Mouse (Mus musculus) mature B cell (primary cell): Measurements from ENCODE around the gene Jade1.

Experiments
- in situ Hi-C: fragments of 300-500 bp; cut with MboI; formaldehyde crosslinking; loops from 2 replicates; pipeline ENCODE4 v1.14.3; 2019

Jade1 gene

DNA sequence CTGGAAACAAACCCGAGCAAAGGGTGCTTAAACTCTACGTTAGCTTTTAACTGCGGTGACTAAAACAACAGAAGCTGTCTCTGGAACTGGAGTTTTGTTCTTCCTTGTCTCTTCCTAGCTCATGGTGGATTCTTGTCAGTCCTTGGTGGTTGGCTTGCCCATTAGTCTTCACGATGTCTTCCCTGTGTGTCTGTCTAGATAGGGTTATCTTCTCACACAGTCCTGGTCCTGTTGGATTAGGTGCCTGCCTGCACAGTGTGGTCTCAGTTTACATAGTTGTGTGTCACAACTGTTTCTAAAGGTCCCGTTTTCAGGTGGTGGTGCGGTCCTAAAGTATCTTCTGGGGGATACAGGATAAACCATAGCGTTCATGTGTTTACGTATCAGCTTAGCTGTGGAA is 41.5 kb downstream of the Jade1 start:
- in situ Hi-C loops: no loop called here

DNA sequence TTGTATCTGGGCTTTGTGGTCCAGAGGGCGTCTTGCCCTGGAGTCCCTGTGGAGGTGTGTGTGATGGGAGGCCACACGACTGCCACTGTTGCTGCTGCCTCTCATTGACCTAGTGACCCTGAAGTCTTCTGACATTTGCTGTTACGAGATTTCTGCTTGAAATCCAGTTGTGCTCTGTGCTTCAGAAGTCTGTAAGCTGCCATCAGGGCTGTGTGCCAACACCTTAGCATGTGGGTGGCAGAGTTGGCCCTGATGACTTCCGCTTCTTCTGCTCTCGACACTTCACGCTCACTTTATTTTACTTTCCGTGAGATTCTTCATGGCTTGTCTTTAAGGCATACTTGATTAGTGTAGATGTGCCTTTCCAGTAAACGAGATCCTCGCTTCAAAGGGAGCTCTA is 42.9 kb downstream of the Jade1 start:
- in situ Hi-C loops: no loop called here

DNA sequence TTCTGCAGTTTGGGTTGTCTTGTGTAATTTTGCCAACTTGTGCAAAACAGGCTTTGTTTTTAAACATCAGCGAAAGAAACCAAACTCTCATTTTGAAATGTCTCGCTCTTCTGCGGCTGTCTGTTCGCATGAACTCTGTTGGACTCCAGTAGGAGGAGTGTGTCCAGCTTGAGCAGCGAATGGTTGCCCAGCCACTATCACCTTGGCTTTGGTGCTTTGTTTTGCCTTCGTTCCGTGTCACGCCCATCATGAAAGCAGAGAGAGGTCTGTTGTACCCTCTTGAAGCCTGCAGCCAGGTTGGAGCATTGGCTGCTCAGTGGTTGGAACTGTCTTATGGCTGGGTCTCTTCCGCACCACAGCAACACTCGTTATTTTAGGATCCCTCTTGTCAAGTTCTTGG is 43.7 kb downstream of the Jade1 start:
- in situ Hi-C loops: no loop called here

DNA sequence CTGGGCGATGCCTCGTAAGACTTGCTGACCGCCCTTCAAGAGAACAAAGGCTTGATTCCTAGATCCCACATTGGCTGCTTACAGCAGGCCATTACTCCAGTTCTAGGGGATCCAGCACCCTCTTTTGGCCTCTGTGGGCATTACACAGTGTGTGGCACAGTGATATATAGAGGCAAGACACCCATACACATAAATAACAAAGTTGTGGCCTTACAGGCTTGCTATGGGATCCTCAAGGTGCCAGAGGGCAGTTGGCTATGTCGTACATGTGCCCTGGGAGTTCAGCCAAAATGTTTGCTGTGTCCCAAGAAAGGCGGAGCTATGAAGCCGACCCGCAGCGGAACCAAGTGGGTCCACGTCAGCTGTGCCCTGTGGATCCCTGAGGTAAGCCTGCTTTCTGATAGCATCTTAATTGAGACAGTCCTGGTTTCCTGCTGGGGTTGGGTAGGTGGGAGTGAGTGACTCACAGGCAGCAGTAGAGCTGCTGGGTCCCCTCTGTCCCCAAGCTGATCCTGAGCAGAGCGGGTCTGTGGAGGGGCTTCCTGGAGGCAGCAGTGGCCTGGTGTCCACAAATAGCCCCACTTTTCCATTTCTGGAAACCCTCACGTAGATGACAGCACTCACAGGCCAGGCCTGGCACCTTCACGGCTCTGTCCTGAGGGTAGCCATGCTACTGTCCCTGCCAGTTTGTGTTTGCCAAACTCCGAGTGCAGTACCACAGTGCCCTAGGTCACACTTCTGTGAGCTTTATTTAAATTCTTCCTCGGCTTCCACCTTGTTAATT is 44.5 kb downstream of the Jade1 start:
- in situ Hi-C loops: no loop called here

DNA sequence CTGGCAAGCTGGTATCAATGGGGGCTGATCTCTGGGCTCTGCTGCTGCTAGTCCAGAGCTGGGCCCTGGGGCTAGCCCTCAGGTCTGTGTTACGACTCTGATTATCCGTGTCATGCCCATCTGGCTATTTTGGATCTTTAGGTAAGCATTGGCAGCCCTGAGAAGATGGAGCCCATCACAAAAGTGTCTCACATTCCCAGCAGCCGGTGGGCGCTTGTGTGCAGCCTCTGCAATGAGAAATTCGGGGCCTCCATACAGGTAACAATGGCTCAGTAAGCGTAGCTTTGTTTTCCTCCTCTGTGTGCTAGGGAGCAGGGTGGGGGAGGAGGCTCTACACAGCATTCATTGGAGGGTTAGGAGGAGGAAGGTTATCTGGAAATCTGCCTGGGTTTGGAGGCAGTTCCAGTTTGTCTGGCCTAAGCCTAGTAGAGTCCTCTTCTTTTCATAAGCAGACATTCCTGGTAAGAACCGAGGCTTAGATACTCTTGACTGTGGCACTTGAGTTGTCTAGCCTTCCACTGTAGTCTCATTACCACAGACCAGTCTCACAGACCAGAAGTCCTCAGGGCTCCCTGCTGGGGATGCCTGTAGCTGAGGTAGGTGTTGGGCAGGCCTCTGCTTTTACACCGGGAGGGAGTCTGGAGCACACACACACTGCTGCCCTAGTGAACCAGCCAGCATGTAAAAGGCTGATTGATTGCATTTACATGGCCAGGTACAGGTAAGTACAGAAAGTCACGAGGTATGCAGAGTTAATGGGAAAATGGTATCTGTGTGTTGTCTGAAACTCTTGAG is 45.9 kb downstream of the Jade1 start:
- in situ Hi-C loops: no loop called here

DNA sequence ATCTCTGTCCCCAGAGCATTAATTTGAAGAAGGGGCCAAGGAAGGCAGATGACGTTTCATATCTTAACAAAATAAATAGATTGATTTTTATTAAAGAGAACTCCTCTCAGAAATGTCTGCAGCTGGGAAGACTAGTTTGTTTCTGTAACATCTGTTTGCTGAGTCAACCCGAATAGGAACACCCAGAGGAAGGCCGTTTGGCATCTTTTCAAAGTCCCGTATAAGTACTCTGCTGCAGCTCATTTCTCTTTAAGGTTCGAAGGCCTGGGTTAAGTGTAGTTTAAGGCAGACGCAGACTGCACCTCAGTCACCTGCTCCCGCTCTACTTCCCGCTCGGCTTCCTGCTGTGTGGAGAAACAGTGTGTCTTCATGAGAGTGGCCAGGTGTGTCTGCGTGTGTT is 47.4 kb downstream of the Jade1 start:
- in situ Hi-C loops: no loop called here

DNA sequence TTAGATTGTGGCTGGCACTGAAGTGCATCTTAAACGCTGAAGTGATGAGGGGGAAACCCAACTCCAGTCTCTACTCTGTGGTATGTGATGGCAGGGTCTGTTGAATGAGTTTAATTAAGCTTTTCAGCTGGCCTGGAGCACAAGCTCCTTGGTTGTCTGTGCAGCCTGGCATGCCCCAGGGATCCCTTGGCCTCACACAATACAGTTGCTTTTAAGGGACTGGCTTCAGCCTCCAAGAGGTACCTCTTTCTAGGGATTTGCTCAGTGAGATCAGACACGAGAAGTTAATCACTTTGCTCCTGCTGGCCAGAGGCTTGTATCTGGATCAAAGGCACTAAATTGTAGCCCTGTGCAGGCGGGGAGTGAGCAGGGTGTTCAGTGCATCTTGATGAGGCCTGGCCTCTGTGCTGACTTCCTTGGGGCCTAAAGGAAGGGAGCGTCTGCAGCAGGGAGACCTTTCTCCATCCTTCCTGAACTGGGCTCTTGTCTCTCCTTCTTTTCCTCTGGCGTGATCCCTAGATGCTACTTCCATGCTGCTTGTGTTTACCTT is 48.0 kb downstream of the Jade1 start:
- in situ Hi-C loops: no loop called here

DNA sequence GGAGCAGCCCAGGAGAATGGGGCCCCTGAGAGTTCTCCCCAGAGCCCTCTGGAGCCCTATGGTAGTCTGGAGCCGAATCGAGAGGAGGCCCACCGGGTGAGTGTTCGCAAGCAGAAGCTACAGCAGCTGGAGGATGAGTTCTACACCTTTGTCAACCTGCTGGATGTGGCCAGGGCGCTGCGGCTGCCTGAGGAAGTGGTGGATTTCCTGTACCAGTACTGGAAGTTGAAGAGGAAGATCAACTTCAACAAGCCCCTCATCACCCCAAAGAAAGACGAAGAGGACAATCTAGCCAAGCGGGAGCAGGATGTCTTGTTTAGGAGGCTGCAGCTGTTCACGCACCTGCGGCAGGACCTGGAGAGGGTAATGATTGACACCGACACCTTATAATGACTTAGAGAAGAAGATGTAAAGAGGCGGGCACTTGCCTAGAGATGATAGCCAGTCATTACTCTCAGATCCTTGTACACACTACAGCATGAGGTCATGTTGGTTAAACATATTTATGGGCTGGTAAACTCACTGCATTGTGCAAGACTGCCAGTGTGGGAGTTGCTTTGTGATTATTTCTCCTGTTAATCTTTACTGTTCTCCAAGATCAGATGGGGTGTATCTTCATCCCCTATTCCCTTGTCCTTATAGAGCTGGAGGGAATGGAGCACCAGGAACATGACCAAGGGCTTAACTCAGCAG is 49.2 kb downstream of the Jade1 start:
- in situ Hi-C loops: no loop called here

DNA sequence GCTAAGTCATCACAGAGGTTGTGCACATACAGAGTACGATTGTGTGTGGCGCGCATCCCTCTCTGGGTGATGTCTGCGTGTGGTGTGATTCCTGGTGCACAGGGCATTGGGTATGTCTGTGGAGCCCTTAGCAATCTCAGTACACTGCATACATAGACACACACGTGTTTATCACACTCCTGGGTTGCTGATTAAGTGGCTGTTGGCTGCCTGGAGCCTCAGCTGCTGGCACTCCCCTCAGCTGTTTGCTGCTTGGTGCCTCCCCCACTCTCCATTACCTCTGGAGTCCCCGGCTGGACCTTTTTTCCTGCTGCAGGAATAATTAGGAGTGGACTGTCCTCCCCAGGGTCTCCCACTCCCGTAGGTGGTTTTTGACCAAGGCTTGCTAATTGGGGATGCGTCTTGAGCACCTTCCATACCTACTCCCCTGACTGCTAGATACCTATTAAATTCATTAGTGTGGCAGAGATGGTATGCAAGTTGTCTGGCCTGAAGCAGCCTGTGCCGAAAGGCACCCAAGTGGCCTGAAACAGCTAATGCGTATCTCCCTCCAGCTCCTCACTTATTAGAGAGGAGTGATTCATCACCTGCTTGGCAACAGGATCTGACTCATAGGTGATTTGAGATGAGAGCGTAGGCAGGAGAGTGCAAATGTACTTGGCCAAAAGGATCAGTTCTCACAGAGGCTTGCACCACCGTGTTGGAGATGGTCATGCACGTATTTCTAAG is 50.2 kb downstream of the Jade1 start:
- in situ Hi-C loops: no loop called here

DNA sequence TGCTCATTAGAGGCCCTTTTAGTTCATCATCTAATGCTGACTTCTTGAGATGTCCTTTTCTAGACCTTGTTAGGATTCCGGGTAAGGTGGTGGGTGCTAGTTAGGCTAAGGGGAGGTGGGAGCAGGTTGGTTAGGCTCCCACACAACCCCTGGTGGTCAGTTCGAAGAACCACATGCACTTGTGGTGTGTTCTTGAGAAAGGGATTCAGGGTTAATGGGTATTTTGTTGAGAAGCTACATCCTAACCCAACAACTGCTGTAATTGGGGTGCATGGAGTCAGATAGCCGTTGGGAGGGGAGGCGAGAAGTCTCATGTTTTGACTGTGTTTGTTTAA is 50.8 kb downstream of the Jade1 start:
- in situ Hi-C loops: no loop called here

DNA sequence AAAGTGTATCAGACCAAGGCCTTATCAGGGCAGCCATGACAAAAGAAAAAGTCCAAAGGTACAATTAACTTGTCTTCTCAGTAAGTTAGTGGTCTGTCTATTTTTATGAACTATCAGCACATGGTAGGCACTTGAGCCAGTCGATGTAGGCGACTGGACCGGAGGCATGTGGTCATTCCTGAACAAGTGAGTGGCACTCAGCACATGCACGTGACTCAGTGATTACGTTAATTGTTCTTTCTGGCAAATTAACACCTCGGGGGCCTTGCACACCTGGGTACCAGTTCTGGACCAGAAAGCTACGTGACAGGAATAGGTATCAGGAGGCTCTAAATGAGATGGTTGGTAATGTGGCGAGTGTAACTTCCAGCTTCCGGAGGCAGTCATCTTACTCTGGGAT is 51.5 kb downstream of the Jade1 start:
- in situ Hi-C loops: no loop called here

DNA sequence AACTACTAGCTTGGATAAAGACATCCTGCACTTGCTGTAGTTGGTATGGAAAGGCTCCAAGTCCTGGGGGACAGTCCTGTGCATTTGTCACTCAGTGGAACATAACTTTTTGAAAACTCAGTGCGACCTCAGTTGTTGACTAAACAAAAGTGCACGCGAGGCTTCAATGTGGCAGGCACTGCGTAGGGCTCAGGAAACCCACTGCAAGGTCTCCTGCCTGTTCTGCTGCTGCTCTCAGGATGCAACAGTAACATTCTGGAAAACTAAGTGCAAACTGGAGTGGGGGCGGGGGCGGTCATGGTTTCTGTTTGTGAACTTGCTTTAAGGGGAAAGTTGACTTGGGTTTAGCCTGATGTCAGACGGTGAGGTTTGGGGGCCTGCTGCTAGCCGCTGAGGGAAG is 51.9 kb downstream of the Jade1 start:
- in situ Hi-C loops: no loop called here

DNA sequence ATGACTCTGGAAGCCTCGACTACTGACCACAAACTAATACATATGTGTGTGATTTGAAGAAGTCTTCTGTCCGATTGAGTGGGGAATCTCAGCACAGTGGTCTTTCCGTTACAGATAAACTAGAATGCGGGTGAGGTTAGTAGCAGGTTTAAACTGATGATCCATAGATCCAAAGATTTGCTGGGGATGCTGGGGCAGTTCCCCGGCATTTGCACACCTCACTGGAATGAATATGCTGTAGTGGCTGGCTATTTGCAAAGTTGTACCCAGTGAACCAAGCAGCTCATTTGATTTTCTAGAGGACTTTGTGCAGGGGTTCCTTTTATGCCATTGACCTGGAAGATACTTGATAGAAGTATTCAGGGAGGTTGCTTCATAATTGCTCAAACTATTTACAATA is 53.5 kb downstream of the Jade1 start:
- in situ Hi-C loops: no loop called here

DNA sequence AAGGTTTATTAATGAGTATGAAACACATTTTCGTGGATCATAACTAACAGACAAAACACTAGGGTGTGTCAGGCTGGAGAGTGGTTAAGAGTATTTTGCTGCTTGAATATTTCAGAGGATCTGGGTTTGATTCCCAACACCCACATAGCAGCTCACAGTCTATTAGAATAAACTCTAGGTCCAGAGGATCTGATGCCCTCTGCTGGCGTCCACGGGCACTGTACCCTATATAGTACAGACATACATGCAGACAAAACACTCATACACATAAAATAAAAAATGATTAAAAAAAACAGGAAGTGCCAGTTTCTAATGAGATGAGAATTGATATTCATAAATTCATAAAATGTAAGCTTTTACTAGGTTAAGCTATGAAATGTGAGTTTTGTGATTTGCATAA is 56.7 kb downstream of the Jade1 start:
- in situ Hi-C loops: no loop called here

DNA sequence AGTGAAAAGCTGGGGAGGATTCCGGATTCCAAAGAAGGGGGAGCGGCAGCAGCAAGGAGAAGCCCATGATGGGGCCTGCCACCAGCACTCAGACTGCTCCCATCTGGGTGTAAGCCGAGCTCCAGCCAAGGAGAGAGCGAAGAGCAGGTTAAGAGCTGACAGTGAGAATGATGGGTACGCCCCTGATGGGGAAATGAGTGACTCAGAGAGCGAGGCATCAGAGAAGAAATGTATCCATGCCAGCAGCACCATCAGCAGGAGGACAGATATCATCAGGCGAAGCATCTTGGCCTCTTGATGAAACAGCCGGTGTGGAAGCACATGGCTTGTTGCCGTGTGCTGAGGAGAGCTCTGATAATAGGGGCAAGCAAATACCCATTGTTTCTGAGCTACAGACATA is 58.2 kb downstream of the Jade1 start:
- in situ Hi-C loops: no loop called here

DNA sequence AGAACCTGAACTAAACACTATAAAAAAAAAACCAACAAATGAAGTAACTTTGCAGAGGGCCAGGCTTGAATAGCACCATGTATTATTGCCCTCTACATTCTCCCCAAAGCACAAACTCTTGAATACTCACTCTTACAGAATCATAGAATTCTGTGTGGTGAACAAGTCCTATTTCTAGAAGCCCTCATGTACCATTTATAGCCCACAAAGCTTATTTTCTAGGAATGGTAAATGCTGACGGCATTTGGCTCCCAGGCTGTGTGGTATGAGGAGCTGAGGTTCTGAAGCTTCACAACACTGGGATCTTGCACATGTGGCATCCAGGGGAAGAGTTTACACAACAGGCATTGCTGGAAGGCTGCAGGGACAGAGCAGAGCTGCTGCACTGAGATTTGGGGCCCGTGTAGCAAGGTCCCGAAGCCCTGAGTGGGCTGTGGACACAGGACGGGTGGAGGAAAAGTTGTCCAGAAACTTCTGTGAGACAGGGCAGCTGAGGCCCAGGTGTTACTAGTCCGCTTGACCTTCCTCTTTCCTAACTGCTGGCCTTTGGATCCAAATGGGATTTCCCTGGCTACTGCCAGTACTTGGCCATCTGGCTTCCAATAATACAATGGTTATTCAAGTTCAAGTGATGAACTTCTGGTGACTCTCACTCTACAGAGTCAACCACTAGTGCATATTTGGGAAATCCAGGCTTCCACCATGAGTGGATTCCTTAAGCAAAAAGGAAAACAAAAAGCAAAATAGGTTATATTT is 58.9 kb downstream of the Jade1 start:
- in situ Hi-C loops: no loop called here

DNA sequence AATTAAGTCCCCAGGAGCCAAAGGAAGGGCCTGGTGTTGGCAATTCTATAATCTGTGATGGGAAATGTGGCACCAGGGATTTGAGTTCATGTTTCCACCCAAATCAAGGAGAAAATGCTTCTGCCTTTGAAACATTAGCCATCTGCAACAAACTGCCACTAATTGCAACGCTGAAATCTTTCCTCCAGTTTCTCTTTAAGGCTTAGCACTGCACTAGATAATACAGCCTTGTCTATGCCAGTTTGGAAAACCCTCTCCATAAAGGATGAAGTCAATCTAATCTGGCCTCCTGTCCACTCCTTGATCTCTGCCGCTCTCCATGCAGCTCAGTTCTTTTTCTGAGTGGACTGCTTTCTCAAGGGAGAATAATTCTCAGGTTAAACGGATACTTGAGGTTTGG is 62.5 kb downstream of the Jade1 start:
- in situ Hi-C loops: no loop called here

DNA sequence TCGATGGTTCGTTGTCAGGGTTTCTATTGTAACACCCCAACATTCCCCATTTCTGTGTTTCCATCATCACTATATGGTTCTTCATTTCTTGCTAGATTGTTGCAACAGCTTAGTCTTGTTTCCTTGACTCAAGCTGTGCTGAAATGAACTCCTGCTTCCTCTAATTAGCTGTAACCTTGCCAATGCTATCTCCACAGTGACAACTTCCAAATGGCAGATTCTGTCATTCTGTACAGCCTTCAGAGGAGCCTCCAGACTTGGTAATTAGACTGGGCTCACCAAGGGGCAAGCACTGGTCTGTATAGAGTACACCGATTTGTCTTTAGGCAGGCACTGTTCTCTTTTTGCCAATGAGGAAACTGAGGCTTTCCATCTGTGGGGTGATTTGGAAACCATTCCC is 63.0 kb downstream of the Jade1 start:
- in situ Hi-C loops: no loop called here

DNA sequence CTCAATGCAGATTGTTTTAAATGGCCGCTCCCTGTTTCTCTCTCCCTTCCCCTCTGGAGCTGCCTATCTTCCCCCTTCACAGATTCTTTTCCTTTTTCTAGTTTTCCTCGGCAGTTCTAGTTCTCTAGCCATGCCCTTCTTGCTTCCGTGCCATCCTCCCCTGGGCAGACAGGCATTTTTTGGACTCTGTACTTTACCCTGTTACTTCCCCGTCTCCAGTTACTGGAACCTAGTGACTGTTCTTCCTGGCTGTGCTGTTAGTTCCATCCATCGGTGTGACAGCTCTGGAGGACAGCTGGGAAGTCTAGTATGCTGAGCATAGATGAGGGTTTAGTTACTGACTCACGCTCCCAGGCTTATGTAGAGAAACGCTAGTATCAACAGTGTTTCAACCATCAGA is 65.4 kb downstream of the Jade1 start:
- in situ Hi-C loops: no loop called here

DNA sequence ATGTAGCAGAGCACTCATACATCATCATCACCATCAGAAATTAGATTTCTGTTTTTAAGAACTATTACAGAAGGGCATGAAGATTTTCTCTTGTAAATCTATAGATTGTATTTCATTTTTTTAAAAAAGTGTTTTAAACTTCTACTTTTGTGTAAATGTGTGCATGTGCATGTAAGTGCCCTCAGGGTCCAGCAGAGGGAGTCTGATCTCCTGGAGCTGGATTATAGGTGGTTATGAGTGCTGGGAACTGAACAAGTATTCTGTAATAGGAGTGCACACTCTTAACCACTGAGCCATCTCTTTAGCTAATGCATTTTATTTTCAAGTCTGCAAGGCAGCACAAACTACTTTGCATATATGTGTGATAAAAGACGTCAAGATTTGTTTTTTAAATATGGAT is 100.1 kb downstream of the Jade1 start:
- in situ Hi-C loops: no loop called here
